Mouse (Mus musculus) Patski (cell line): ENCODE data around the gene Cacng4. TPM values are rescaled to one million over a fixed set of nuclear protein-coding genes. Genes with fewer than 3 reads are reported as not detected.

ENCODE experiments used
- ATAC-seq: fragments of 100-300 bp; one replicate; pipeline ENCODE4 v1.8.0; 2021
- CTCF ChIA-PET: fragments of 350-600 bp; sonication (Branson Sonifier 250); formaldehyde crosslinking; loops from one replicate; lab custom pipeline; 2022; ENCODE audit warnings: inconsistent platforms; lab: Charles Lee
- POLR2A ChIA-PET: fragments of 350-600 bp; sonication (Branson Sonifier 250); formaldehyde crosslinking; loops from one replicate; lab custom pipeline; 2022; ENCODE audit warnings: antibody characterized with exemption, inconsistent platforms; lab: Charles Lee
- DNase-seq: peaks from one replicate; pipeline ENCODE4 v3.0.0-alpha.2; 2011; ENCODE audit warnings: low read depth, low spot score
- H3K27me3 ChIP-seq: fragments of 371-371 bp; one replicate; pipeline ENCODE4 v1.5.1; 2021
- CTCF ChIP-seq: fragments of 100-300 bp; IDR thresholded peaks from one replicate; pipeline ENCODE4 v1.5.1; 2021
- in situ Hi-C: fragments of 300-500 bp; cut with MboI; formaldehyde crosslinking; loops from 3 replicates; pipeline ENCODE4 v1.11.1; 2018; ENCODE audit warnings: low pct_unique_long_range_greater_than_20kb, mixed read lengths
- polyA plus RNA-seq: library from polyadenylated mRNA; unstranded; gene quantifications from one replicate; pipeline ENCODE4 v1.2.3, GENCODE M21; 2021

Cacng4 gene
- polyA plus RNA-seq, 1 experiment from 2014 or later: 8.3 TPM

DNA sequence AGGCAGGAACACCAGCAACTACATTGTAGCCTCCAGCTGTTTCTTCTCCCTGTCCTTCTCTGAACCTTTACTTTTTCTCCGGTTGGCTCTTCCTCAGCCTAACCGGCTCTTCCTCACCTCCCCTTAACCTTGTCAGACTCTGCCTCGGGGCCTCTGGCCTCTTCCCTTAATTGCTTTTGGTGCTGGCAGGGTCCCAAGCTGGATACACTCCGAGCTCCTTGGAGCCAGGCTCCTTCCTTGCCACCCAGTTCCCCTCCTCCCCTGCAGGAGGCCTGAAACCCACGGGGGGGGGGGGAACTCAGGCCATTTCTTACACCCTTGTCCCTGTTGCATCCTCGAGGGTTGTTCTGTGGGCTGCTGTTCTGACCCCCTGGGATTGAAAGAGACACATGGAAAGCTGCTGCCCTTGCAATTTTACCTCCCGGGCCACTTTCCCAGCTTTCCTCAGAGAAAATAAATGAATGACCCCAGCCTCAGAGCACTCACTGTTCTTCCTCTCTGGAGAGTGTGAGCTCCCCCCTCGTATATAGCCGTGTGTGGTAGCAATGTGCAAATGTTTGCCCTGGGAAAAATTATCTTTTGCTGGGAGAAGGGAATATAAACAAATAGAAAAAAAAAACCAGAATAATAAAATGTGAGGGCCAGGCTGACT is 1.2 kb upstream of the Cacng4 start:
- ChIA-PET CTCF (interaction anchor here (0.8 to 1.7 kb wide), 2 partner anchors 18 kb away, joined by 3 read pairs; no protein-coding TSS in a partner anchor), POLR2A (interaction anchor here (0.6 kb wide), 1 partner anchor 54 kb away, joined by 4 read pairs; no protein-coding TSS in a partner anchor)
- ATAC-seq: no peak
- in situ Hi-C loops: no loop called here
- TF ChIP-seq CTCF: no peak
- DNase-seq: no peak
- H3K27me3 ChIP-seq: peaks cover 31% of the 10 kb centered on the region

DNA sequence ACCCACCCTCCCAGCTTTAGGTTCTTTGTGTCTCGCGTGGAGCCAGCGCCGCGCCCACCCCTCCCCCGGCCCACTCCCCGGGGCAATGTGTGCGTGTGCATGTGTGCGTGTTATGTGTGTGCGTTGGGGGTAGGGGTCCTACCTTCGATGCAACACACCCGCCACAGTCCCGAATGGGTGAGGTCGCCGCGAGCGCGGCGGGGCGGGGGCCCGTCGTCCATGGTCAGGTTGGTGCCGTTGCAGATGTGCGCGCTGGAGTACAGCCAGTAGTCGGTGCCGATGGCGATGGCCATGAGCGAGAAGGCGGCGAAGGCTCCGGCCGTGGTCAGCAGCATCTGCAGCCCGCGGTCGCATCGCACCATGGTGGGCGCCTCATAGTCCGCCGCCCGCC is 259 bp downstream of the Cacng4 start:
- ATAC-seq: no peak
- in situ Hi-C loops: no loop called here
- no peak for DNase-seq

DNA sequence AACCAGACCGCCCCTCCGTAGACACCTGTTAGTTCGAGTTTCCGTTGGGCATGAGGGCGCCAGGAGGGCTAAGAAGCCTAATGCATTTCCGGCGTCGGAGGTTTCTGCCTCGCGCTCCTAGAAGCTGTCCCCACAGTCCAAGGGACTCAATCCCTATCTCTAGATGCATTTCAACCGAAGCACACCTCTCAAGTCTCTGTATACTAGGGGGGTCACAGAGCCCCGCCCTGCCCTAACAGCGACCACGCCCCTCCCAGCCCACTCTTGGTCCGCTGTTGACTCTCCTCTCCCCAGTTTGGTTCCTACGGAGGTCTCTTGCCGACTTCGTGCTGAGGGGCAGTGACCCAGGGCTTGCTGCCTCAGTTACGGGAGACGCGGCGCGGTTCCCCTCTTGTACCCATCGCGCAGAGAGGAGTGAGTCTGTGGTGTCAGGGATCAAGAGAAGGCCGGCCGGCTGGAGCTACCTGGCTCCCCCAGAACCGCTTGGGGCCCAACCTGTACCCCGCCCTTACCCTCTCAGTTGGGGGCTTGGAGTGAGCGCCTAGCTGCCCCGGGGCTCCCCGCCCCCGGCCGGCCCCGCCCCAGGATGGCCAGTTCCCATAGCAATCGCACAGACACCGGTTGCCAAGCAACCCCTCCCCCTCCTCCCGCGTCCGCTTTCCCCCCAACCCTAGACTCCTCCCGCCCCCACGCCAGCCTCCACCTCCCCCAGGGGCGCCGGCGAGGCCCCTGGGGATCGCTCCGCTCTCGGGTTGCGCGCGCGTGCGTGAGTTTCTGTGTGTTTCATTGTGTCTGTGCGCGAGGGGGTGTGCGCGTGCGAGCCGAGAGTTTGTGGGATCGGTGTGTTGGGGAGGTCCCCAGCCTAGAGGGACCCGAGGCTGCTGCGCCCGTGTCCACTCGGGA is 906 bp downstream of the Cacng4 start:
- no peak for DNase-seq
- H3K27me3 ChIP-seq: peaks cover 31% of the 10 kb centered on the region
- ChIA-PET CTCF (no interaction called here), POLR2A (no interaction called here)
- no peak for TF ChIP-seq CTCF
- in situ Hi-C loops: no loop called here
- ATAC-seq: no peak

More for the DNA sequence above, 259 bp downstream of the Cacng4 start:
- POLR2A ChIA-PET: no interaction called here
- peaks cover 31% of the 10 kb centered on the region for H3K27me3 ChIP-seq
- no peak for TF ChIP-seq CTCF
- CTCF ChIA-PET: no interaction called here

DNA sequence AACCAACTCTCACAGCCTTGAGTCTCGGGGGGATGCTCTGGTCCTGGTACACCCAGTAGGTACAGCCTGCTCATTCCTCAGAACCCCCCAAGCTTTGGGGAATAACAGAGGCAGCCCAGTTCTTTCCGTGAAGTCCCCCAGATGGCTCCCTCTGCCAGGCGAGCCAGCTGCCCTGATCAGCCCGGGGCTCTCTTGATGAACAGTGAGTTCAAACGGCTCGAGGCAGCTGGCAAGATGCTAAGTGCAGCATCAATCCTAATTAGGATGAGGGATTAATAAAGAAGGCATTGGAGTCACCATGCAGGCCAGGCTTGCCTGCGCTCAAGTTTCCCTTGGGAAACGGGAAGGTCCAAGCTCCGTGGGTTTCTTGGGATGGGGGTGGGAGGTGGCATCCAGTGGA is 2.2 kb downstream of the Cacng4 start:
- ATAC-seq (no peak), DNase-seq (no peak)
- in situ Hi-C loops: no loop called here
- TF ChIP-seq CTCF: no peak
- peaks cover 23% of the 10 kb centered on the region for H3K27me3 ChIP-seq
- CTCF ChIA-PET: no interaction called here
- POLR2A ChIA-PET: no interaction called here

DNA sequence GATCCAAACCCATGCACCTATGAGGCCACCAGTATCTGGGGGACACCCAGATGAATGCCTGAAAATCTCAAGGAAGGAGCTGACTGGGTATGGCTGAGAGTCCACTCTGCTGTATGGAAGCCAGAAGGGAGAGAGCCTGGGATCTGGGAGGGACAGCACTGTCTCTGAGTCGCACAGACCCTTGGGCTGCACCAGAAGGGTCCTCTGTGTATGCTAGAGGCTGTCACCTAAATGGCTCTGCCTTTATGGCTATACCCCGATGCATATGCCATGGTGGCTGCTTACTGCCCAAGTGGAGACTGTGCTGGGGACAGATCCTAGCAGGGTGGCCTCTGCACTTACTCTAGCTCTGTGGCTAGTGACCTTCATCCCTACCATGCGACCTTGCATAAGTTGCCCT is 8.6 kb downstream of the Cacng4 start:
- in situ Hi-C loops: no loop called here
- DNase-seq (no peak), ATAC-seq (no peak)
- TF ChIP-seq CTCF: no peak
- H3K27me3 ChIP-seq: no peaks in the 10 kb centered on the region
- ChIA-PET CTCF (interaction anchor here (1.2 kb wide), 1 partner anchor 37 kb away, joined by 4 read pairs; no protein-coding TSS in a partner anchor), POLR2A (no interaction called here)

DNA sequence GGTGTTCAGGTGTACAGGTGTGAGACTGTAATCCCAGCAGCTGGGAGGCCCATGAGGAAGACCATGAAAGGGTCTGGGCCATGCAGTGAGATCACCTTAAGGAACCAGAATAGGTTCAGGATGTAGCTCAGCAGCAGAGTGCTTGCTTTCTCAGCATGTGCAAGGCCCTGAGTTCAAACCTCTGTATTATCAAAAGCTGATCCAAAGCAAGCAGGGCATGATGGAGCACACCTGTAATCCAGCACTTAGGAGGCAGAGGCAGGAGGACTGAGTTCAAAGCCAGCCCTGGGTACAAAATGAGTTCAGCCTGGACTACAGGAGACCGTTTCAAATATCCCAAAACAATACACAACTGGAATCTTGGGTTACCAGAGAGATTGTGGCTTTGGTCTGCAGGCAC is 9.1 kb downstream of the Cacng4 start:
- POLR2A ChIA-PET: no interaction called here
- no peak for ATAC-seq
- DNase-seq: no peak
- in situ Hi-C loops: no loop called here
- TF ChIP-seq CTCF: no peak
- no peaks in the 10 kb centered on the region for H3K27me3 ChIP-seq
- CTCF ChIA-PET: interaction anchor here (1.2 kb wide), 1 partner anchor 36 kb away, joined by 4 read pairs; no protein-coding TSS in a partner anchor

DNA sequence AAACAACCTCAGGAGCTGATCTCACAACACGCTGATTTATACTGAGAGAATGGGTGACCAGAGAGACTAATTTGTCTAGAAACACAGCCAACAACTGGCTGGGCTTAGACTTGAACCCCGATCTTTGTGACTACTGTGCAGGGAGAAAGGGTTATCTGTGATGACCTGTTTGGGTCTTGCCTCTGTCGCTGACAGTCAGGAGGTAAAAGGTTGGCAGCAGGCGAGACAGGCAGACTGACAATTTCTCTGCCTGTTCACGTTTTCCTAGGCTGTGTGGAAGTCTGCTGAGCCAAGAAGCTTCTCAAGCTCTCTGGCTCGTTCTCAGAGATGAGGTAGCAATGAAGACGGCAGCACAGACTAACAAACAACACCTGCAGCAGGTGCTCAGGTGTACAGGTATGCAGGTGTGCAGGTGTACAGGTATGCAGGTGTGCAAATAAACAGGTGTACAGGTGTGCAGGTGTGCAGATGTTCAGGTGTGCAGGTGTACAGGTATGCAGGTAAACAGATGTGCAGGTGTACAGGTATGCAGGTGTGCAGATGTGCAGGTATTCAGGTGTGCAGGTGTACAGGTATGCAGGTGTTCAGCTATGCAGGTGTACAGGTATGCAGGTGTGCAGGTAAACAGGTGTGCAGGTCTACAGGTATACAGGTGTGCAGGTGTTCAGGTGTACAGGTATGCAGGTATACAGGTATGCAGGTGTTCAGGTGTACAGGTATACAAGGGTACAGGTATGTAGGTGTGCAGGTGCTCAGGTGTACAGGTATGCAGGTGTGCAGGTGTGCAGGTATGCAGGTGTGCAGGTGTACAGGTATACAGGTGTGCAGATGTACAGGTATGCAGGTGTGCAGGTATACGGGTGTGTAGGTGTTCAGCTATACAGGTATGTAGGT is 10.2 kb downstream of the Cacng4 start:
- H3K27me3 ChIP-seq: no peaks in the 10 kb centered on the region
- in situ Hi-C loops: no loop called here
- no peak for ATAC-seq
- CTCF ChIA-PET: interaction anchor here (1.2 kb wide), 1 partner anchor 35 kb away, joined by 4 read pairs; no protein-coding TSS in a partner anchor
- no peak for DNase-seq
- no peak for TF ChIP-seq CTCF
- POLR2A ChIA-PET: no interaction called here

DNA sequence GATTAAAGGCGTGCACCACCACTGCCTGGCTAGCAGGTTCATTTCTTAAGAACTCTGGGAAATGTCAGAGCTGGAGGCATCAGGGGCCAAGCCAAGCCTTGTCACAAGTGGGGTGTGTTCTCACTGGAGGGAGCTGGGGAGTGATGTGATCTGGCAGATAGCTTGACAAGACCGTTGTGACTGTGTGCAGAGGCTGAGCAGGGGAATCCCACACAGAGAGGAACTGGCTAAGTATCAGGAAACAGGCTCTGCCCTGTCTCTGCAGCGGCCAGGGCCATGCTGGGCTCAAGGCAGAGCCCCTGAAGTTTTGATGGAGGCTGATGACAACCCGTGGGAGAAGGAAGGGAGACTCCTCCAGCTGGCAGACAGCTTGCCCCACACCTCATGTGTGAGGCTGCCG is 11.8 kb downstream of the Cacng4 start:
- in situ Hi-C loops: no loop called here
- no peak for TF ChIP-seq CTCF
- ChIA-PET CTCF (no interaction called here), POLR2A (no interaction called here)
- H3K27me3 ChIP-seq: no peaks in the 10 kb centered on the region
- DNase-seq (no peak), ATAC-seq (no peak)

DNA sequence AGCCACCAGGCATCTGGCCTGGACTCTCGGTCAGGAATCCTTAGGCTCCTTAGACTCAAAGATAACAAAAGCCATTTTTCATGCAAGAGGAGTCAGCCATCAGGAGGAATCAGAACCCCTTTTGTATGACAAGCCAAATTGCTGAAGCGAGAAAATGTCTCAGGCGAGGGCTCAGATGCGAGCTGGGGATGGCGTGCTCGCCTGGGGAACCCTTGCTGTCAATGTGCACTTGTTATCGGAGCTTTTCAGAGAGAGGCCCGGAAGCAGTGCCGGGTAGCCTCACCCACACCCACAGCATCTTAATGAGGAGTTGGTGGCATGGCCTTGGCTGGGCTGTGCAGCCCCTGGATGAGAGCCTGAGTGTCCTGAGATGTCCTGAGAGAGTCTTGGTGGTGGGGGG is 15.5 kb downstream of the Cacng4 start:
- DNase-seq: no peak
- no peak for TF ChIP-seq CTCF
- in situ Hi-C loops: no loop called here
- no peak for ATAC-seq
- POLR2A ChIA-PET: no interaction called here
- CTCF ChIA-PET: no interaction called here
- H3K27me3 ChIP-seq: no peaks in the 10 kb centered on the region

DNA sequence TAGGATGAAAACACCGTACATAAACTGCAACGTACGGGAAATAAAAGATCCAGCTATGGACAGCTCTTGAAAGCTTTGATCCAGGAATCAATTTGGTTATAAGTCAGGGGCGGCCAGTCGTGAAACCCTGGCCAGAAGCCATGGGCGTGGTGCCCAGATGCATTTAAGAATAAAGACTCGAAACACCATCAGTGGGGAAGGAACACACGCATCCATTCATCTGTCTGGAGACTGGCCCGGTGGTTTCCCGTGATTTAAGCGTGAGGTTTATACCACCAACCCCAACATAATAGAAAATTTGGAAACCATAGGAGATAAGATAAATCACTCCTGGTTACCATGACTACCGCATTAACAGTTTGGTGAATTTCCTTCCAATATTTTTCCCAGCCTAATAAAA is 16.9 kb downstream of the Cacng4 start:
- ChIA-PET POLR2A (no interaction called here), CTCF (interaction anchor here (0.8 to 1.7 kb wide), 2 partner anchors 10 to 18 kb away, joined by 3 read pairs; no protein-coding TSS in a partner anchor)
- ATAC-seq (no peak), DNase-seq (no peak)
- H3K27me3 ChIP-seq: no peaks in the 10 kb centered on the region
- in situ Hi-C loops: no loop called here
- no peak for TF ChIP-seq CTCF
